Mouse (Mus musculus) stomach, embryonic 15.5 days (tissue): ENCODE measurements around the gene Disc1. TPM values are rescaled to one million over a fixed set of nuclear protein-coding genes. Genes with fewer than 3 reads are reported as not detected.

Experiments used
- ATAC-seq: fragments of 200-750 bp; cut with Nextera tagmentation; 2 replicates; pipeline ENCODE4 v1.8.0; 2017; ENCODE audit warnings: low read depth, moderate number of reproducible peaks, moderate TSS enrichment; ENCODE audit not compliant: insufficient read depth, low FRiP score
- H3K27ac ChIP-seq: fragments of 300-500 bp; sonication (generic); 2 replicates; pipeline ENCODE4 v1.5.1; 2015; ENCODE audit warnings: mild to moderate bottlenecking, inconsistent platforms
- H3K27me3 ChIP-seq: fragments of 300-500 bp; sonication (generic); replicated peaks from 2 replicates; pipeline ENCODE4 v1.6.1; 2015; ENCODE audit warnings: inconsistent platforms
- H3K36me3 ChIP-seq: fragments of 300-500 bp; sonication (generic); 2 replicates; pipeline ENCODE4 v1.6.1; 2015; ENCODE audit warnings: inconsistent platforms
- H3K4me1 ChIP-seq: fragments of 300-500 bp; sonication (generic); 2 replicates; pipeline ENCODE4 v1.6.1; 2015; ENCODE audit warnings: inconsistent platforms
- H3K4me2 ChIP-seq: fragments of 300-500 bp; sonication (generic); 2 replicates; pipeline ENCODE4 v1.6.1; 2015; ENCODE audit warnings: mild to moderate bottlenecking, inconsistent platforms
- H3K4me3 ChIP-seq: fragments of 300-500 bp; sonication (generic); replicated peaks from 2 replicates; pipeline ENCODE4 v1.5.1; 2015; ENCODE audit warnings: inconsistent platforms
- H3K9ac ChIP-seq: fragments of 300-500 bp; sonication (generic); 2 replicates; pipeline ENCODE4 v1.6.1; 2015; ENCODE audit warnings: inconsistent platforms
- H3K9me3 ChIP-seq: fragments of 300-500 bp; sonication (generic); 2 replicates; pipeline ENCODE4 v1.6.1; 2016; ENCODE audit warnings: inconsistent platforms
- WGBS: fragments of 180-500 bp; shearing (Covaris S2); methylation state at CpG from one replicate; pipeline ENCODE4 v1.1.7; 2015; 5-methylcytosine and 5-hydroxymethylcytosine counted together
- polyA plus RNA-seq: library from polyadenylated mRNA; unstranded; fragments of >200 nt; fragmentation: Nextera tagmentation; extraction: Ambion mirVana; gene quantifications from 2 replicates; pipeline ENCODE4 v1.2.1, GENCODE M21; 2015

Gene Disc1
- polyA plus RNA-seq, 1 experiment from 2014 or later: 1.7 TPM

DNA sequence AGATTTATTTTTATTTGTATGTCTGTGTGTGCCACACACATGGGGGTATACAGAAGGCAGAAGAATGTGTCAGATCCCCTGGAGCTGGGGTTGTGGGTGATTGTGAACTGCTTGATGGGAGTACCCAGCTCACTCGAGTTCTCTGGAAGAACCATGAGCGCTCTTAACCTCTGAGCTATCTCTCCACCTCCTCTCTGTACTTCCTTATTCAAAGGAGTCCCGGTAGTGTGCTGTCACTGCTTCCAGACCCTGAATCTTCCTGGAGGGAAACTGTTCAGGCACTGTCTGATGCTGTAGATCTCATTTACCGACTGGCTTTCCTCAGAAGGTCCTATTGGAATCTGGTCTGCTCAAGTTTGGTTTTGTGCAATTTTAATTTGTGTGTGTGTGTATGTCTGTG, 186.8 kb downstream of the Disc1 start:
- Histone ChIP-seq H3K4me3 (no peak overlapping the region), H3K9ac (no peak overlapping the region), H3K4me1 (peaks cover 25% of the 10 kb centered on the region), H3K27ac (no peak overlapping the region), H3K36me3 (no peaks in the 10 kb centered on the region), H3K9me3 (no peaks in the 10 kb centered on the region), H3K4me2 (no peak overlapping the region), H3K27me3 (no peaks in the 10 kb centered on the region)
- no peak for ATAC-seq
- 63% methylated on average over 4 of the region's 4 CpGs for WGBS

DNA sequence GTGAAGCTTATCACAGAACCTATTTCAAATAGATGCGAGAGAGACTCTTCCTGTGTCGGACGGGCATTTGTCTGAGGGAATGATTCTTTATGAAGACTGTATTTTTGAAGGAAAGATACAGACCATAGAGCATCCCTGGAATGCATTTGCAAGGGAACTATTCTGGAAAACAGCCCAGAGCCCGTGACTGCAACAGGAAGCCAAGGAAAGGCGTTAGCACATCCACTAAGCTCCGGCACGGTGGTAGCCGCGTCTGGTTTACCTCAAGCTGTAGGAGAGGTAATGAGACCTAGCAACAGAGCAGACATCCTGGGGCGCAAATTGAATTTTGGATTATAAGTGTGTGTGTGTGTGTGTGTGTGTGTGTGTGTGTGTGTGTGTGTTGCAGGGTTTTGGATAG, 188.4 kb downstream of the Disc1 start:
- no peak for ATAC-seq
- Histone ChIP-seq H3K4me2 (0 out of 2 replicates have a peak overlapping the region, but pooled peaks have one; percentile 4), H3K36me3 (no peaks in the 10 kb centered on the region), H3K9me3 (no peaks in the 10 kb centered on the region), H3K27ac (peak overlapping the region; percentile 53; the same call in 1 of the 2 replicates), H3K4me3 (no peak overlapping the region), H3K27me3 (no peaks in the 10 kb centered on the region), H3K4me1 (peaks cover 15% of the 10 kb centered on the region; the same call in 1 of the 2 replicates), H3K9ac (no peak overlapping the region)
- 27% methylated on average over 10 of the region's 10 CpGs for WGBS

DNA sequence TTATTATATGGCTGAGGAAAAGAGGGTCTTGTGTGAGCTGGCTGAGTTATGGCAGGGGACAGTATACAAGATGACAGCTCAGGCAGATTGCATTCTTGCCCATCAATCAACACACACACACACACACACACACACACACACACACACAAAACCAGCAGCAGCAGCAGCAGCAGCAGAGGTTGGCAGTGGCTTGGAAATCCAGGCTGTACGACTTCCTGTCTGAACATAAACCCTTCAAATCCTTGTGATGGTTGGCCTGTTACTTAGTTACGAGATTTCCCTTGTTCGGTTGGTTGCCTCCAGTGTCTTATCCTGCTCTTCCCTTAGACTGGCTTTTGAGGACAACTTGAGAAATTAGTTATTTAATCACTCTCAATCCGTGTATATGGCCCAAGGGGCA, 188.9 kb downstream of the Disc1 start:
- 39% methylated on average over 4 of the region's 4 CpGs for WGBS
- H3K4me3 ChIP-seq: no peak overlapping the region
- H3K4me2 ChIP-seq: no peak overlapping the region
- ATAC-seq: no peak
- no peaks in the 10 kb centered on the region for H3K27me3 ChIP-seq
- H3K9me3 ChIP-seq: no peaks in the 10 kb centered on the region
- 0 out of 2 replicates have a peak overlapping the region, but pooled peaks have one; percentile 22 for H3K27ac ChIP-seq
- no peaks in the 10 kb centered on the region for H3K36me3 ChIP-seq
- peaks cover 15% of the 10 kb centered on the region; the same call in 1 of the 2 replicates for H3K4me1 ChIP-seq
- no peak overlapping the region for H3K9ac ChIP-seq

DNA sequence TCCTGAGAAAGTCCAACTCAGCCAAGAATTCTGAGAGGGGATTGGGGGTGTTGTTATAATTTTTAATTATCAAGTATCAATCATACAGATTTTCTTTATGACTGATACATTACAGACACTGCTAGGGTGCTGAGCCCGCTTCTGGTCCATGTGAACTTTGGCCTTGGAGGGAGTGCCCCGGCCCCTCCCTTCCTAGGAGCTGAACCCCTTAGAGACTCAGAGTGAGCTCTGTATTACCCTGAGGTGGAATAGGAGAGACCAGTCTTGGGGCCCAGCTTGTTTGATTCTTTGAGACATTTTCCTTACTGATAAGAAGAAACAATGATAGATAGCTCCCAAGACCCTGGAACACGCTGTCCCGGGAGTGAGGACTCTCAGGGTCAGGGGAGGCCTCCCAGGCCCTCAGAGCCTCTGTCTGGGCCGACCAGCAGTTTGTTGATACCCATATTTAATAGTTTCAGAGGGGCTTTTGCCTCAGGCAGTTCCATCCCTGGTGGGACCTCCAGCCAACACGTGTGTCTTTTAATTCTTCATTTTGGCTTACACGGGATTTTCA, 192.8 kb downstream of the Disc1 start:
- no peaks in the 10 kb centered on the region for H3K27me3 ChIP-seq
- H3K4me2 ChIP-seq: no peak overlapping the region
- H3K4me3 ChIP-seq: no peak overlapping the region
- no peaks in the 10 kb centered on the region for H3K36me3 ChIP-seq
- no peak for ATAC-seq
- H3K9me3 ChIP-seq: no peaks in the 10 kb centered on the region
- no peak overlapping the region for H3K9ac ChIP-seq
- H3K4me1 ChIP-seq: peaks cover 12% of the 10 kb centered on the region; the same call in 1 of the 2 replicates
- no peak overlapping the region for H3K27ac ChIP-seq
- WGBS: 34% methylated on average over 7 of the region's 7 CpGs

DNA sequence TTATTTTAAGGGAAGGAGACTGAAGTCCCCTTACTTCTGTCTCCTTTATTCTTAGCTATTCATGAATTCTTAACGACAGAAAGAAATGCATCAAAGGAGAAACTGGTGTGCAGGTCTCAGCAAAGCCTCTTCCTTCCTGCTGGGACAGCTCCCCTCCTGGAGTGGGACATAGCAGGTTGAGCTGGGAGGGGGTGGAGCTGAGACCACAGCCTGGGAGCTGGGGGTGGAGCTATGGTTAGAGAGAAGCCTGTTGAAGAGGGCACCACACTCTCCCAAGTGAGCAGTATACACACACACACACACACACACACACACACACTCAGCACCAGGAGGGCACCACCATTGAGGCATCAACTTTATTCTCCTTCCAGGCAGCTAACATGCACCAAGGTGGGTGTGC, 193.4 kb downstream of the Disc1 start:
- no peak overlapping the region for H3K9ac ChIP-seq
- H3K27ac ChIP-seq: no peak overlapping the region
- peaks cover 9% of the 10 kb centered on the region; the same call in 1 of the 2 replicates for H3K4me1 ChIP-seq
- no peak overlapping the region for H3K4me2 ChIP-seq
- WGBS: 3% methylated on average over 1 of the region's 1 CpGs
- H3K4me3 ChIP-seq: no peak overlapping the region
- no peaks in the 10 kb centered on the region for H3K27me3 ChIP-seq
- H3K36me3 ChIP-seq: no peaks in the 10 kb centered on the region
- ATAC-seq: no peak
- H3K9me3 ChIP-seq: no peaks in the 10 kb centered on the region

DNA sequence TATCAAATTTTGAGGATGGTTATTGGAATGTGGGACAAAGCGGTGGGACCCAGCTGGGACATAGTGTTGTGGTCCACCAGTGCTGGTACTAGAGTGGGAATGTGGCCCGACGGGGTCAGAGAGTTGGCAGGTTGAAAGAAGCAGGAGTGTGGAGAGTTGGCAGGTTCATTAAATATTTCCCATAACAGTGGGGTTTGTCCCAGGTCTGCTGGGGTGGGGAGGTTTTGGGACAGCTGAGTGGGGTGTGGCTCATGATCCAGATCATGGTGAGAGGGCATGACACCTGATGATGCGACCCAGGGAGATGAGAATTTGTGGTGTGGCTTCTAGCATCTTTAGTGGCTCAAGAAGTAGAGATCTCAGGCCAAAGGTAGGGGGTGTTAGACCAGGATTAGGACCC, 199.0 kb downstream of the Disc1 start:
- no peaks in the 10 kb centered on the region for H3K9me3 ChIP-seq
- H3K36me3 ChIP-seq: no peaks in the 10 kb centered on the region
- no peaks in the 10 kb centered on the region for H3K4me1 ChIP-seq
- H3K9ac ChIP-seq: no peak overlapping the region
- ATAC-seq: no peak
- no peak overlapping the region for H3K4me2 ChIP-seq
- H3K27me3 ChIP-seq: no peaks in the 10 kb centered on the region
- 97% methylated on average over 4 of the region's 4 CpGs for WGBS
- no peak overlapping the region for H3K4me3 ChIP-seq
- H3K27ac ChIP-seq: no peak overlapping the region

DNA sequence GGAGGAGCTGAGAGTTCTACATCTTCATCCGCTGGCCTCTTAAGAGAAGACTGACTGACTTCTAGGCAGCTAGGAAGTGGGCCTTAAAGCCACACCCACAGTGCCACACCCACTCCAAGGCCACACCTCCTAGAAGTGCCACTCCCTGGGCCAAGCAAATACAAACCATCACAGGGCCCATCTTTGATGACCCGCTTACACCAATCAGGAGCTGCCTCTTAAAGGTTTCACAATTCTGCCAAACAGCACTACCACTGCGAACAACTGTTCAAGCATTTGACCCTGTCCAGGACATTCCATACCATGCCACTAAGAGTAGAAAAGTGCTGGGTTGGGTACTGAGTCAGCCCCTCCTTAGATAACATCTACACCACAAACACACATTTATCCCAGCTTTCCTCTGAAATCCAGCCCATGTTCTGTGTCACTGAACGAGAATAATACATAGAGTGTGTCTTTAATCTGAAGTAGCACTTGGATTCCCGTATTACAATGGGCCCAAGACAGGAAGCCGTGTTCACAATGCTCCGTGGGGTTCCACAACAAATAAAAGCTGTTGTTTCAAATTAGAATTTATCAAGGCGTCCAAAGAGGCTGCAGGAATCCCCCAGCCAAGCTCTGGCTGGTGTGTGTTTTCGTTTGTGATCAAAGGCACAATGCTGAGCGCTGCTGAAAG, 199.6 kb downstream of the Disc1 start:
- peak overlapping the region; percentile 67 for H3K27ac ChIP-seq
- 0 out of 2 replicates have a peak, but pooled peaks have one; percentile 16 for ATAC-seq
- peak overlapping the region; percentile 35 for H3K4me3 ChIP-seq
- 44% methylated on average over 10 of the region's 10 CpGs for WGBS
- no peaks in the 10 kb centered on the region for H3K27me3 ChIP-seq
- peak overlapping the region; percentile 74 for H3K4me2 ChIP-seq
- H3K4me1 ChIP-seq: no peaks in the 10 kb centered on the region
- H3K9me3 ChIP-seq: no peaks in the 10 kb centered on the region
- no peaks in the 10 kb centered on the region for H3K36me3 ChIP-seq
- H3K9ac ChIP-seq: no peak overlapping the region

DNA sequence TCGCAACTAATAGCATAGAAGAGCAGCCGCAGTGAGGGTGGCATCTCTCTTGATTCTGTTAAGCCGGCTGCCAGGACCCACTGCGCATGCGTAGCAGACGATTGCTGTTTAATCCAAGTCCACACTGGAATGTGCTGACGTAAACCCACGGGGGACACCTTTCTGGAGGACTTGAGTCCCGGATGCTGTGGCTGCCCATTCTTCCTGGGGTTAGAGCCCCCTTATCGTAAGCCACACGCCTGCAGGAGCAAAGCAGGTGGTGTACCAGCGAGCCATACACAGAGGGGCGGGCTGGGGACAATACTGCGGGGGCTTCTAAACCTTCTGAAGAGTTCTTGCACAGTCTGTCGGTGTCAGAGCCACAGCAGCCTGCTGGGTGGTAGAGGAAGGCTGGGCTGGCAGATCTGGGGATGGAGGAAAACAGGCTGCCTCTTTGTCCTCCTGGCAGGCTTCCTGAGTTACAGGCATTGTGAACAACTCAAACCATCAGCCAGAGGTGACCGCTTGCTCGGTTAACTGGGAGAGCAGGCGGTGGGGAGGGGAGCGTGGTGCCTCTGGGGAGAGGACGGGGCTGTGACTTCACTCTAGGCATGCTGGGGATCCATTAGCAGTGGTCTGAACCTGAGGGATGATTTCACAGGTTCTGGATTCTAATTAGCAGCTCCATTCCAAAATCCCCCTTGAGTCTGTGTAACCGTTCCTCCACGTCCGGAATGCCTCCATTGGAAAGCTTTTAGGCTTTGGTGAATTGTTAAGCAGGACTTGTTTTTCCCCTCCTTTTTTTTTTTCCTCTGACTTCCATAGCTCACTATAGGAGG, 200.4 kb downstream of the Disc1 start:
- Histone ChIP-seq H3K4me1 (no peaks in the 10 kb centered on the region), H3K27me3 (no peaks in the 10 kb centered on the region), H3K4me3 (peak overlapping the region; percentile 35), H3K4me2 (peak overlapping the region; percentile 74), H3K9ac (0 out of 2 replicates have a peak overlapping the region, but pooled peaks have one; percentile 22), H3K9me3 (no peaks in the 10 kb centered on the region), H3K36me3 (no peaks in the 10 kb centered on the region), H3K27ac (peak overlapping the region; percentile 67)
- peak; percentile 21; the same call in 1 of the 2 replicates for ATAC-seq
- 26% methylated on average over 23 of the region's 23 CpGs for WGBS

DNA sequence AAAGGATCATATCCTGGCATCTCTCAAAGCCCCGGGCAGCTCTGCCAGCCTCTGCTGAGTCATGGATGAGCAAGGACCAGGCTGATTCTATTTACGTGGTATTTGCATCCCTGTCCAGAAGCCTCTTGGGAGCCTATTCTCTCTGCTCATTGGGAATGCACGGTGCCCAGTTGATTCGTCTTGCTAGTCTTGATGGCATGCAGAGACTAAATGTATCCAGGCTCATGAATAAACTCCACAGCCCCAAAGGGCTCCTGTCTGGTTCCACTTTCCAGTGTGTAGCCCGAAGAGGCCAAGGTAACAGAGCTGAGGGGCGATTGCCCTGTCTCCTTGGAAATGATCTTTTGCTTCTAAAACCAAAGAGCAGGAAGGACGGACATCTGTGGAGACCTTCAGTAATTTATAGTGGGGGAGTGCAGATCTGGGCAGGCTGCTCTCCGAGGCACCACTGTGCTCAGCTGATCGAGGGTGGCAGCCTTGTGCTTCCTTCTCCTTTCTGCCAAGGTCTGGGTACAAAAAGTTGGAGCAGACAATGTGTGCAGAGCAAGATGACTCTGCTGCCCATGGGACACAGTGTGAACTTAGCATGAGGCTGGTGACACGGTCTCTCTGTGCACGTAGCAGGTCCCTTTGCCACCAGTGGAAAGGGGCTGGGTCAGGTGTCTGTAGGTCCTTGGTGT, 201.2 kb downstream of the Disc1 start:
- WGBS: 75% methylated on average over 11 of the region's 11 CpGs
- Histone ChIP-seq H3K9me3 (no peaks in the 10 kb centered on the region), H3K27me3 (no peaks in the 10 kb centered on the region), H3K4me3 (no peak overlapping the region), H3K4me1 (no peaks in the 10 kb centered on the region), H3K9ac (no peak overlapping the region), H3K27ac (no peak overlapping the region; the same call in 1 of the 2 replicates), H3K4me2 (peak overlapping the region; percentile 74; the same call in 1 of the 2 replicates), H3K36me3 (no peaks in the 10 kb centered on the region)
- ATAC-seq: no peak

DNA sequence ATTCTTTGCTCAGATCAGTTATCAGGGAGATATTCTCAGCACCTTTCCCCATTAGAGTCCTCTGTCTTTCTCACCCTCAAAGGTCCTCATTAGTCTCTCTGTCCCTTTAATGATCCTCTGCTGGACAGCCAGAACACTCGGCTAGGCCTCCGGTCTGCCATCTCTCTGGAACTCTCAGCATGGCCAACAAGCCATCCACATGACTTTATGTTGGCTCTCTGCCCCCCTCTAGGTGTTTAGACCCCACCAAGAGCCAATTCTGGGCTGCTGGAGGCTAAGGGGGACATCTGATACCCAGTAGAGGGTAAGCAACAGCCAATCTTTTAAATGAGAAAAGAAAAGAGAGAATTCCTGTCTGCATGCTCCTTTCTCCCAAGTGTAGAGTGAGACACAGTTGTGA, 203.7 kb downstream of the Disc1 start:
- no peak overlapping the region for H3K9ac ChIP-seq
- H3K27me3 ChIP-seq: no peaks in the 10 kb centered on the region
- no peak for ATAC-seq
- no peak overlapping the region for H3K4me2 ChIP-seq
- no peaks in the 10 kb centered on the region for H3K9me3 ChIP-seq
- no peaks in the 10 kb centered on the region for H3K4me1 ChIP-seq
- H3K27ac ChIP-seq: no peak overlapping the region
- no peaks in the 10 kb centered on the region for H3K36me3 ChIP-seq
- no peak overlapping the region for H3K4me3 ChIP-seq
- 49% methylated on average over 2 of the region's 2 CpGs for WGBS

DNA sequence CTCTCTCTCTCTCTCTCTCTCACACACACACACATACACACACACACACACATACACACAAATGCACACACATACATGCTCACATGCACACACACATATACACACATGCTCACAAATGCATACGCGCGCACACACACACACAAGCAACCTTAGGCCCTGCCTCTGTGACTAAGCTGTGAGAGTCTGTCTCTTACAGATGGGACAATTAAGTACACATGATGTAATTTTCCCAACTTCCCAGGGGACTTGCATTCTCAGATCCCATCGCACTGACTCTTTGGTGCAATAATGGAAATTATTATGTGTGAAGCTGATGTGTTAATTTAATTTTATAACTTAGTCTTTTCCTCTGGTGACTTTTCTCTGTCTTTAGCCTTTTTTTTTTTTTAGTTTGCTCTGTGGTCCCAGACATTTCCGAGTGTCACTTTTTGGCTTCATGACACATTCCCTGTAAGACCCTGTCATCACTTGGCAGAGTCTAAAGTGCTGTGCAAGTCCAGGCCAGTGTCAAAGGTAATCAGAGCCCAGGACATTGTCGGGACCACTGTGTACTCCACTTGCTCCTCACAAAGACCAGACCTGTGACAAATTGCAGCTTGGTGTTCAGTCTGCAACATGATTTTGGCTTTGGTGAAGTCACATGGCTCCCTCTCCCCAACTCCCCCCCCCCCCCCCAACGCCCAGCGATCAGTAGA, 205.0 kb downstream of the Disc1 start:
- Histone ChIP-seq H3K9ac (no peak overlapping the region), H3K27ac (no peak overlapping the region), H3K36me3 (no peaks in the 10 kb centered on the region), H3K9me3 (no peaks in the 10 kb centered on the region), H3K4me2 (no peak overlapping the region), H3K27me3 (no peaks in the 10 kb centered on the region), H3K4me1 (no peaks in the 10 kb centered on the region), H3K4me3 (no peak overlapping the region)
- no peak for ATAC-seq
- WGBS: 82% methylated on average over 8 of the region's 8 CpGs
